ENCODE assay signal across 9 mouse cellular contexts in genomic region chr8:57966676-57967075, GRCm38 (mm10).
A peak's percentile ranks its signal among the peaks of the same experiment; 100 is the strongest.
DNase-seq lines count a peak whose midpoint lies in the region; ATAC-seq lines count a peak whose summit lies in the region.
"Had no signal": no experiment of that assay in that cellular context is flagged by ENCODE, and none has a peak within 500 bp of the region (broad histone marks: within the 10 kb centered on the region; RNA-seq: fewer than 3 reads in every experiment).

No protein-coding gene starts in this region.

- no peak for ATAC-seq in midbrain, embryonic 15.5 days (replicated peaks)

- no peak overlapping the region for H3K4me3 ChIP-seq in midbrain, embryonic 10.5 days
- H3K4me3 ChIP-seq in midbrain, embryonic 15.5 days = no peak overlapping the region

- H3K27ac ChIP-seq in midbrain, embryonic 10.5 days (replicated peaks) = no peak overlapping the region
- no peak overlapping the region for H3K27ac ChIP-seq in midbrain, embryonic 15.5 days
- H3K27ac ChIP-seq: macrophage had no signal

- peak; percentile 6 for DNase-seq in heart, postnatal 4 days
- DNase-seq in heart, adult 8-10 months (ENCODE audit: low spot score) = no peak
- DNase-seq in midbrain, embryonic 10.5 days (ENCODE audit: low spot score) = peak; percentile 38
- DNase-seq in ZHBTc4 (ENCODE audit: low read depth, low spot score) = peak; percentile 64
- peak; percentile 54 for DNase-seq in retina, embryonic 14.5 days (ENCODE audit: low spot score)
- DNase-seq in ovary, postnatal 14 days (ENCODE audit: low spot score) = no peak
- DNase-seq in thymus, postnatal 25 days = no peak

- H3K4me1 ChIP-seq in midbrain, embryonic 10.5 days = peaks cover 9% of the 10 kb centered on the region
- no peaks in the 10 kb centered on the region for H3K4me1 ChIP-seq in midbrain, embryonic 15.5 days

- no peaks in the 10 kb centered on the region for H3K36me3 ChIP-seq in midbrain, embryonic 10.5 days
- no peaks in the 10 kb centered on the region for H3K36me3 ChIP-seq in midbrain, embryonic 15.5 days (replicated peaks)

- H3K27me3 ChIP-seq in midbrain, embryonic 10.5 days (ENCODE audit: low read depth, poor library complexity, severe bottlenecking) = no peaks in the 10 kb centered on the region
- H3K27me3 ChIP-seq in midbrain, embryonic 15.5 days (replicated peaks) = no peaks in the 10 kb centered on the region

- no peaks in the 10 kb centered on the region for H3K9me3 ChIP-seq in midbrain, embryonic 10.5 days (replicated peaks)
- H3K9me3 ChIP-seq in midbrain, embryonic 15.5 days = no peaks in the 10 kb centered on the region

- 16% methylated on average over 6 of the region's 6 CpGs for WGBS in midbrain, embryonic 10.5 days
- WGBS in midbrain, embryonic 15.5 days = 15% methylated on average over 6 of the region's 6 CpGs

- no peak overlapping the region for H3K9ac ChIP-seq in midbrain, embryonic 15.5 days

- no peak overlapping the region for H3K4me2 ChIP-seq in midbrain, embryonic 15.5 days

Comparison
In these comparisons a context has a peak if more than half of its experiments do, and no peak if none do; other contexts are left out.
1. DNase-seq: peak in heart, postnatal 4 days (single experiment), midbrain, embryonic 10.5 days (single experiment), ZHBTc4 (single experiment) and retina, embryonic 14.5 days (single experiment); none in heart, adult 8-10 months (single experiment), ovary, postnatal 14 days (single experiment) and thymus, postnatal 25 days (single experiment).